Mouse (Mus musculus) left cerebral cortex, adult 18-20 months (tissue): ENCODE data around the gene Eno2. TPM values are rescaled to one million over a fixed set of nuclear protein-coding genes. Genes with fewer than 3 reads are reported as not detected.

Experiments used
- DNase-seq, 2 experiments: peaks; one replicate each; pipeline ENCODE4 v3.0.0; 2021 to 2022; ENCODE audit warnings: low spot score in 2 of 2, mixed read lengths in 1 of 2
- total RNA-seq, 2 experiments: library from RNA; stranded (reverse); gene quantifications; 2 replicates each; pipeline ENCODE4 v1.2.3; 2021

The Eno2 gene
- total RNA-seq, 2 experiments from 2014 or later: 1,066 to 1,067 TPM

GRCm38 (mm10) chr6:124767920-124768703, 1.4 kb downstream of the Eno2 start:
- DNase-seq: peak; percentile 66

GRCm38 (mm10) chr6:124767536-124767919, 1.9 kb downstream of the Eno2 start:
- DNase-seq: no peak

DNA sequence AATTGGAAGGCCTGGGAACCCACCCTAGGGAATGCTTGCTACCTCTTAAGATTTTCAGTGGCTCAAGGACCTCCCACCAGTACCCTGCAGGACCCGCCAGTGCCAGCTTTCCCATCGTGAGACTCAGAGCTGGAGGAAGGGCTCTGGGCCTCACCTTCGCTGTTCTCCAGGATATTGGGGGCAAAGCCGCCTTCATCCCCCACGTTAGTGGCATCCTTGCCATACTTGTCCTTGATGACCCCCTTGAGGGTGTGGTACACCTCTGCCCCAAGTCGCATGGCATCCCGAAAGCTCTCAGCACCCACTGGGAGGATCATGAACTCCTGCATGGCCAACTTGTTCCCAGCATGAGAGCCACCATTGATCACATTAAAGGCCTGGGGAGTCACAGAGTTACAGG, 3.5 kb downstream of the Eno2 start:
- DNase-seq: no peak

GRCm38 (mm10) chr6:124759259-124759658, 10.2 kb downstream of the Eno2 start:
- DNase-seq: peak; percentile 81 to 85

GRCm38 (mm10) chr6:124758849-124759232, 10.6 kb downstream of the Eno2 start:
- no peak for DNase-seq

DNA sequence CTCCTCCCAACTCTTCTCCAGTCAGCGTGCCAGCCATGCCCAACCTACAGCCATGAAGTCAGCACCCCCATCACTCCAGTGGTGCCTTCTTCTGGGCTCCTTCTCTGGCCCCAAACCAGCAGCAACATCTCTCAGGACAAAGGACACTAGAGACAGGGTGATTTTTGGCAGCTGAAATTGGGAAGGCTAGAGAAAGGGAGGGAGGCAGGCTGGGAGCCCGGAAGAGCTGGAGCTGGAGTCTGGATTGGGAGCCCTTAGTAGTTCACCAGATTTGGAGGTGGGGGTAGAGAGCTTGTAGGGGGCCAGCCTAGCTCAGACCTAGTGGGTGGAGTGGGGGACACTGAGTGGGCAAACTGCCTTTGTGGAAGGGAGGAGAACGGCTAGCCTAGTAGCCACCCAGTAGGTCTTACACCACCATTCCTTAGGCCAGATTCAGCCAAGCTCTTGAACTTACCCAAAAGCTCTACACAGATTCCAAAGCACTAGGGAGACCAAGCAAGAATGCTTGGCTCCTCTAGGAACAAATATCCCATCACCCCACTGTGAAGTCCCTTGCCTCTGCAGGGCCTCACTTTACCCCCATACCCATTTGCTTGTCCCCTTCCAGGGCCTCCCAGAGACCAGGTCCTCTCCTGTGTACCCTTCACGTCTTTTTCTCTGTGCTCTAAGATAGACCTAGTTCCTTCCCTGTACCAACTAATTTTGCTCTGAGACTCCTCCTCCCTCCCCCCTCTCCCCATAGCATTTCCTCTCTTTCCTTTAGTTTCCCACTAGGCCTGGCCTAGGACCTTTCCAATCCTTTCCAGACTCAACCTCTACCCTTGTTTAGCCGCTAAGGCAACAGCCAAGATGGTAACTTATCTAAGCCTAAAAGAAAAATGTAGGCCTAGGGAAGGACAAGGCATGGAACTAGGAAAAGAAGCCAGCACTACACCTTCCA, 11.3 kb downstream of the Eno2 start:
- DNase-seq: peak; percentile 55 to 70

- no peak for DNase-seq
Measured at GRCm38 (mm10) chr6:124757351-124757880, 12.1 kb downstream of the Eno2 start.

DNA sequence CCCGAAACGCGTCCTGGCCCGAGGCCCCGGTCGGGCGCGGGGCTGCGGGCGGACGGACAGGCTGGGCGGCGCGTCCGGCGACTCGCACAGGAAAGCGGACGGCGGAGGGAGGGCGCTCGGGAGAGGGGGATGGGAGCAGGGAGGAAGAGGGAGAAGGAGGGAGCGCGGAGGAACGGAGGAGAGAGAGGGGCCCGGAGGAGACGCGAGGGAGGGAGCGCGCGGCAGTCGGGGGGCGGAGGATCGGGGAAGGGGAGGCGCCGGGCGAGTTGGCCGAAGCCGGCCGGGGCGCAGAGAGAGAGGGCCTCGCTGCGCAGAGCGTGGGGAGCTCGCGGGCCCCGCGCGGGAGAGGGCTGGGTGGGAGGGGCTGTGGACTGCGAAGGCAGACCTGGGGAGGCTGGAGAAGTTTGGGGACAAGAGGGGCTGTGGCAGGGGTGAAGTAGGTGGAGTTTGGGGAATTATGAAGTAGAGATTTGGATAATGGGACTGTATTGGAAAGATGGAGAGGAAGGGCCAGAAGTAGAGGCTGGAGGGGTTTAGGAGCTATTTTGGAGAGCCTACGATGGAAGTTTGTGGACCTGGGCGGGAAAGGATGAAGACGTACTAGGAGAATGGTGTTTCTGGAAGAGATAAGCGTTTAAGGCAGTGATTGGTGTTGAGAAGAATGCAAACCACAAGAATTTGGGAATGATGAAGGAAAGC, 12.7 kb downstream of the Eno2 start:
- peak; percentile 78 to 81 for DNase-seq

DNA sequence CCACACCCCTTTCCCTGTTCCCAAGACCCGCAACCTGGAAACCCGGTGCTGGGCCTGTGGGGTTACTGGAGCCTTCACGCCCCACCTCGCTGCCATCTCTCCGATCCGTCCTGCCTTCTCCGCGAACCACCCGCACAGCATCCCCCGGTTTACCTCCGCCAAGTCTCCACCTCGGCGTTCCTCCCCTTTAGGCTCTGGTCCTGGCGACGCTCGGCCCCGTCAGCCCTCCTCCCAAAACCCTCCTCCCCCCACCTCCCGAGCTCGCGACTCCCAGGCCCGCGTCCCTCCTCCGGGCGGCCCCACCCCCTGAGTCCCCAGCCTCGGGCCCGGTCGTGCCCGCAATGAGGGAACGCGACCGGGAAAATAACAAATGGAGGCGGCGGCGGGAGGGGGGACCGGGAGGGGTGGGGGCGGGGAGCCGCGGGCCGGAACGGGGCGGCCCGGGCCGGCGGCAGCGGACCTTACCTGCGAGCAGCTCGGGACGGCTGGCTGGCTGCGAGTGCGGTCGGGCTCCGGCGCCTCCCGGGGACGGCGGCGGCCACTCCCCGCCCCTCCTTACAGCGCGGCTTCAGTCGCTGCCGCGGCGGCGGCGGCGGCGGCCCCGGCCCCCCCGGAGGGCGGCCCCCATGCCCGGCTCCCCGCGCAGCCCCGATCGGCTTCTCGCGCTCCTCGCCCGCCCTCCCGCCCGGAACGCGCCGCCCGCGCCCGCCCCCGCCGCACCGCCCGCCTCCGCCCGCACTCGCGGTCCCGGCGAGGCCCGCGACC, 13.5 kb downstream of the Eno2 start, which contains the start of the genes Gm45234 and Atn1:
Gm45234 (minus strand) TSS at position 191 of the 765 bp plus-strand sequence.
Atn1 (minus strand) TSS at position 694 of the 765 bp plus-strand sequence.
- peak; percentile 49 to 62 for DNase-seq

DNA sequence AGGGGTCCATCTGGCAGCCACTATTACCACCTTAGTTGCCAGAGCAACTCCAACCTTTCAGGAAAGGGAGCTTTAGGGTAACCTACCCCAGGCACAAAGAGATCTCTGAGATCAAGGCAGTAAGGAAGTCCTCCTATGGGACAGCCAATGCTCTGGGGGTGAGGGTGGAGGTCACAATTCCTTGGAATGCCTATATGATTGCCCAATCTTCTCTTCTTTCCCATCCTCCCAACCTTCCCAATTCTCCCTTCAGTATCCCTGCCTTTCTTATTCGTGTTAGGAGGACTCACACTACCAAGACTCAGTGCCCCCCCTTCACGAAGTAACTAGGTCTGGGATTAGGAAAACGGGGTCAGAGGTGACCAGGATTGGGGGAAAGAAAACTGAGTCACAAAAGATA, 14.2 kb downstream of the Eno2 start:
- DNase-seq: no peak

GRCm38 (mm10) chr6:124753861-124754260, 15.6 kb downstream of the Eno2 start:
- DNase-seq: no peak

DNA sequence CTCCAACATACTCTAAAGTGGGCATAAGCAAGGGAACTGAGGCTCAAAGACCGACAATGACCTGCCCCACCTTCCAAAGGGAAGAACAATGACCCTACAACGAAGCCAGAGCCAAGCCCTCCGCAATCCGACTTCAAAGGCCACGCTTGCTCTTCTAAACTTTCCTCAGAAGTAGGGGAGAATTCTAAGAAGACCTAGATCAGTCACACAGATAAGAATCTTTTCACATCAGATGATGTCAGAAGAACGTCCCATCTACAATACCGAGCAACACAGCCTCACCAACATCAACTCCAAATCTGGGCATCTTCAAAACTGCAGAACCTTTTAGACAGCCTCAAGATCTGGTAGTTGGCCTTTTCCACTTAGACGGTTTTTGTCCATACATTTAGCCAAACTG, 19.1 kb downstream of the Eno2 start:
- no peak for DNase-seq

- no peak for DNase-seq
Measured at GRCm38 (mm10) chr6:124746654-124747632, 22.5 kb downstream of the Eno2 start.

- no peak for DNase-seq
Measured at GRCm38 (mm10) chr6:124746296-124746605, 23.2 kb downstream of the Eno2 start.

DNA sequence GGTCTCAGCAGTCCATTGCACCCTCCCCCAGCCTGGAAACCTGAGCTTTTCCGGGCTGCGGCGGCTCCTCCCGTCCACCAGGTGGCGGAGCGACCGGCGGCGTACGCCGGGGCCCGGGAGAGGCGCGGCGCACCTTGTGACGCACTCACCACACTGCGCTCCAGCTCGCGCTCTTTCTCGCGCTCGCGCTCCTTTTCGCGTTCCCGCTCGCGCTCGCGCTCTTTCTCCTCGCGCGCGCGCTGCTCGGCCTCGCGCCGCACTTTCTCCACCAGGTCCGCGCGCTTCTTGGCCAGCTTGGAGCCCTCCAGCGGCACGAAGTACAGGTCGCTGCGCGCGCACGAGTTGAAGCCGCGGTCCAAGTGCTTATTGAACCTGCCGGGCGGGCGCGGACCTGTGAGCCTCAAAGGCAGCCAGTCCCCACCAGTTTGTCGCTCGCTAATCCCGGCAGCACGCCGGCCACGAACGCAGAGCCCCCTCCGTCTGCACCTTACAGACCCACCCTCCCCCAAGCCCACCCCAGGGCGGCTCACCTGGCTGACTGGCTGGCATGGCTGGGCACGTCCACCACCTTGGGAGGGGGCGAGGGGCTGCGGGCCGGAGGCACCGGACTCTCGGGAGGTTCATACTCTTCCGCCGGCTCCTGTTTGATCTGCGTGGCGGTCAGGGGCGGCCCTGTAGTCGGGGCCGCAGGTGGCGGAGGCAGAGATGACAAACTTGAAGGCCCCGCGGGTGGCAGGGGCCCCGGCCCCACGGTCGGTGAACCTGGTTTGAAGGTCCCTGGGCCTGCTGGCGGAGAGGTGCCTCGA, 23.8 kb downstream of the Eno2 start:
- peak; percentile 92 to 95 for DNase-seq

GRCm38 (mm10) chr6:124744755-124745321, 24.6 kb downstream of the Eno2 start:
- DNase-seq: no peak

DNA sequence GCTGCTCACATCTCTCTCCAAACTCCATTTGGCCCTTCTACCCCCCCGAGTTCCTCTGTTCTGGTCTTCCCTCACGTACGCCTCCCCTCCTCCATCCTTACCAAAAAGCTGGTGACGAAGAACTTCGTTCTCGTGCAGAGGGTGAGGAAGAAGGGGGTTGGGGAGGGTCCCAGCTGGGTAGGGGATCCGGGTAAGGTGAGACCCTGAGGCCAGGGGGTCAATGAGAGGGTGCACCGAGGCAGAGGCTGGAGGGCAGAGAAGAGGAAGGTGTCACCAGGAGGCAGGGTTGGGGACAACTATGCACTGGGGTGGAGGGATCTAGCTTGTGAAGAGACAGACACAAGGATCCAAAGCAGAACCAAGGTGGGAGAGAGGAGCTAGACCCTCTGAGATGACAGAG, 25.8 kb downstream of the Eno2 start:
- no peak for DNase-seq
